Mouse (Mus musculus) forebrain, embryonic 16.5 days (tissue): ENCODE measurements at regions not wholly inside any gene's neighbourhood (a gene's known extent, or its start where the extent isn't known, plus 50 kb on each side); places are given as distances from the start of the nearest gene placed in this dataset.

Experiments
- ATAC-seq: fragments of 200-750 bp; cut with Nextera tagmentation; 2 replicates; pipeline ENCODE4 v1.8.0; 2017; ENCODE audit warnings: mild to moderate bottlenecking, moderate library complexity
- H3K27ac ChIP-seq: fragments of 300-500 bp; sonication (generic); 2 replicates; pipeline ENCODE4 v1.5.1; 2014; ENCODE audit warnings: low read length, control low read depth
- H3K27me3 ChIP-seq: fragments of 300-500 bp; sonication (generic); replicated peaks from 2 replicates; pipeline ENCODE4 v1.6.1; 2014; ENCODE audit warnings: low read length; ENCODE audit not compliant: control insufficient read depth, insufficient read depth
- H3K36me3 ChIP-seq: fragments of 300-500 bp; sonication (generic); 2 replicates; pipeline ENCODE4 v1.6.1; 2014; ENCODE audit not compliant: control insufficient read depth, insufficient read depth
- H3K4me1 ChIP-seq: fragments of 300-500 bp; sonication (generic); replicated peaks from 2 replicates; pipeline ENCODE4 v1.6.1; 2014; ENCODE audit warnings: low read length; ENCODE audit not compliant: control insufficient read depth, insufficient read depth
- H3K4me2 ChIP-seq: fragments of 300-500 bp; sonication (generic); 2 replicates; pipeline ENCODE4 v1.6.1; 2014; ENCODE audit warnings: mild to moderate bottlenecking, low read length, control low read depth
- H3K4me3 ChIP-seq: fragments of 300-500 bp; sonication (generic); replicated peaks from 2 replicates; pipeline ENCODE4 v1.5.1; 2014; ENCODE audit warnings: mild to moderate bottlenecking, low read length, control low read depth
- H3K9ac ChIP-seq: fragments of 300-500 bp; sonication (generic); replicated peaks from 2 replicates; pipeline ENCODE4 v1.6.1; 2014; ENCODE audit warnings: low read depth, low read length, control low read depth
- H3K9me3 ChIP-seq: fragments of 300-500 bp; sonication (generic); 2 replicates; pipeline ENCODE4 v1.6.1; 2016; ENCODE audit warnings: low read length; ENCODE audit not compliant: control insufficient read depth
- WGBS: fragments of 180-500 bp; shearing (Covaris S2); extraction: QIAGEN DNeasy Blood & Tissue Kit; methylation state at CpG from one replicate; pipeline ENCODE4 v1.1.7; 2014; 5-methylcytosine and 5-hydroxymethylcytosine counted together

DNA sequence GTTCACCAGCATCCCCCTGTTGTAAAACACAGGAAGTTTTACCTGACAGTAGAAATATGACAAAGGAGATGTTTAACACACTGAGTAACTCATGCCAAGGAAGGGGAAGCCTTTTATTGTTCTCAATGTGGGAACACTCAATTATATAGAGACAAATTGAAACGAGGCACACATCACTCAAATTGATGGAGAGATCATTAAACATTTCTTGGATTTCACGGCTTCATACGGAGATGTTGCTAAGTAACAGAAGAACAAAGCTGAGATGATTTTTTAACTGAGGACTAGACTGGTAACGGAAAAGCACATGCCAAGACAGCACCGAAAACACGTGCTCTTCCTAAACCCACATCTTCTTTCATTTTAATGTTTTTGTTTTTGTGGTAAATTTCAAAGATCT lies 437.0 kb upstream of the Intu start:
- Histone ChIP-seq H3K27ac (no peak overlapping the region), H3K4me2 (no peak overlapping the region), H3K36me3 (no peaks in the 10 kb centered on the region), H3K27me3 (no peaks in the 10 kb centered on the region), H3K9me3 (no peaks in the 10 kb centered on the region; the same call in 1 of the 2 replicates), H3K4me3 (no peak overlapping the region), H3K9ac (no peak overlapping the region), H3K4me1 (peaks cover 5% of the 10 kb centered on the region)
- ATAC-seq: peak; percentile 78
- WGBS: 27% methylated on average over 6 of the region's 6 CpGs

- Histone ChIP-seq H3K4me1 (peaks cover 5% of the 10 kb centered on the region), H3K27ac (no peak overlapping the region), H3K4me2 (no peak overlapping the region), H3K27me3 (no peaks in the 10 kb centered on the region), H3K9me3 (no peaks in the 10 kb centered on the region; the same call in 1 of the 2 replicates), H3K4me3 (no peak overlapping the region), H3K9ac (no peak overlapping the region), H3K36me3 (no peaks in the 10 kb centered on the region)
- ATAC-seq: no peak
These were observed 436.4 kb upstream of the Intu start for GRCm38 (mm10) chr3:40094701-40095100.

DNA sequence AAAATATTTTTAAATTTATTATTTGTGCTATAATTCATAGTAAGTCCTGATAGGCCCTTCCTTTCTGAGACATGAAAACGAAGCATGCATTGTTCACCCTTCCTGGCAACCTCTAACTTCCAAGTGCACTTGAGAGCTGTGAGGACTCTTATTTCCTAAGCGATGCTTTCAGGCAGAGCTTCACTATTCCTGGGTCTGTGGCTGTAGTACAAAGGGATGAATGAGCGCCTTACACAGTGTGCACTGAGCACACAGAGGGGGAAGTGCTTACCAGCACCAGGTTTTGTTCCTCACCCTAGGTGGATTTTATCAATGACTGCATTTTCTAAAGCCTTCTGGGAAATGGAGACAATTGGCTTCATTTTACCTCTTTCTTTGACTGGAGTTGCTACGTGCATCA lies 428.4 kb upstream of the Intu start:
- Histone ChIP-seq H3K27ac (no peak overlapping the region), H3K4me1 (peaks cover 5% of the 10 kb centered on the region; the same call in 1 of the 2 replicates), H3K9ac (no peak overlapping the region), H3K4me2 (no peak overlapping the region), H3K27me3 (no peaks in the 10 kb centered on the region), H3K4me3 (no peak overlapping the region), H3K9me3 (no peaks in the 10 kb centered on the region; the same call in 1 of the 2 replicates), H3K36me3 (no peaks in the 10 kb centered on the region)
- WGBS: 6% methylated on average over 4 of the region's 4 CpGs
- ATAC-seq: peak; percentile 95

DNA sequence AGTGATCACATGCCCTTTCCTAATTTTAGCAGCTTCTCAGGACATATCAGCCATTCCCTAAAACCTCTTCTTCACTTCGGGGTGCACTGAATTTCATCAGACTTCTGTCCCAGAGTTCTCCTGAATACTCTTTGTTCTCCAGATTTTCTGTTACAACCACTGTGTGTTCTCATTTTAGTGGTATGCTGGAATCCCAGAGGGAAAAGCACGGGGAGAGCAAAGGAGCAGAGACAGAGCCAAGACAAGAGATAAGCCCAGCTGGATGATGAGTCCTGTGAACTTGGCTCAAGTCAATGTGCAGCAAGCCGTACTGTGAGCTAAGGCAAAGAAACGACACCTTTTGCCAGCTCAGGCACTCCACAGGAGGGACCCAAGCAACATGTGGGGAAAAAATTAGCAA lies 416.3 kb upstream of the Intu start:
- Histone ChIP-seq H3K9me3 (no peaks in the 10 kb centered on the region), H3K27ac (no peak overlapping the region), H3K4me3 (no peak overlapping the region), H3K4me2 (no peak overlapping the region), H3K4me1 (peaks cover 4% of the 10 kb centered on the region), H3K36me3 (no peaks in the 10 kb centered on the region), H3K9ac (no peak overlapping the region), H3K27me3 (no peaks in the 10 kb centered on the region)
- no peak for ATAC-seq
- WGBS: 32% methylated on average over 4 of the region's 4 CpGs

- H3K36me3 ChIP-seq: no peaks in the 10 kb centered on the region
- no peak overlapping the region for H3K27ac ChIP-seq
- H3K4me2 ChIP-seq: no peak overlapping the region
- no peaks in the 10 kb centered on the region for H3K9me3 ChIP-seq
- H3K4me1 ChIP-seq: peaks cover 10% of the 10 kb centered on the region
- no peak overlapping the region for H3K9ac ChIP-seq
- no peak overlapping the region for H3K4me3 ChIP-seq
- H3K27me3 ChIP-seq: no peaks in the 10 kb centered on the region
- ATAC-seq: no peak
- 69% methylated on average over 3 of the region's 3 CpGs for WGBS
These were observed 412.5 kb upstream of the Intu start for GRCm38 (mm10) chr3:40118551-40118950.

DNA sequence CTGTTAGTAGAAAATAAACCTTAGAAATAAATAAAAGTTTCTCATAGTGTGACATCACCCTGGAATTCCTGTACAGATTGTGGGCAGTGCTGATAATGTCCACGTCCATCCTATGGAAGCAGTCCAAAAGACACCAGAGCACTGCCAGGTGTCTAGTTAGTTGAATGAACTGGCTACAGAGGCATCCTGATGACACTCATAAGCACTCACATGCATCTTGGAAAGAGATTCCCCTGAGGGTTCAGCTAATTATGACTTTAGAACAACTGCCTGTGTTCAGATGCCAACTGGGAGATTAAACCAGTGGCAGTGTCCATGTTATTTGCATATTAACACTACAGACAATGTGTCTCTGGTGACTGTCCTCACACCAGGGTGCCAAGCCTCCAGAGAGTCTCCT lies 411.6 kb upstream of the Intu start:
- Histone ChIP-seq H3K4me2 (no peak overlapping the region), H3K27me3 (no peaks in the 10 kb centered on the region), H3K27ac (no peak overlapping the region), H3K9ac (no peak overlapping the region), H3K4me1 (peaks cover 10% of the 10 kb centered on the region), H3K36me3 (no peaks in the 10 kb centered on the region), H3K4me3 (no peak overlapping the region), H3K9me3 (no peaks in the 10 kb centered on the region)
- no peak for ATAC-seq
- WGBS: 21% methylated on average over 1 of the region's 1 CpGs

- Histone ChIP-seq H3K4me2 (no peak overlapping the region), H3K27ac (no peak overlapping the region), H3K9ac (no peak overlapping the region), H3K27me3 (no peaks in the 10 kb centered on the region), H3K9me3 (no peaks in the 10 kb centered on the region), H3K4me1 (peaks cover 10% of the 10 kb centered on the region), H3K36me3 (no peaks in the 10 kb centered on the region), H3K4me3 (no peak overlapping the region)
- WGBS: 15% methylated on average over 4 of the region's 4 CpGs
- ATAC-seq: peak; percentile 92
These were observed 410.7 kb upstream of the Intu start for GRCm38 (mm10) chr3:40120298-40120875.

DNA sequence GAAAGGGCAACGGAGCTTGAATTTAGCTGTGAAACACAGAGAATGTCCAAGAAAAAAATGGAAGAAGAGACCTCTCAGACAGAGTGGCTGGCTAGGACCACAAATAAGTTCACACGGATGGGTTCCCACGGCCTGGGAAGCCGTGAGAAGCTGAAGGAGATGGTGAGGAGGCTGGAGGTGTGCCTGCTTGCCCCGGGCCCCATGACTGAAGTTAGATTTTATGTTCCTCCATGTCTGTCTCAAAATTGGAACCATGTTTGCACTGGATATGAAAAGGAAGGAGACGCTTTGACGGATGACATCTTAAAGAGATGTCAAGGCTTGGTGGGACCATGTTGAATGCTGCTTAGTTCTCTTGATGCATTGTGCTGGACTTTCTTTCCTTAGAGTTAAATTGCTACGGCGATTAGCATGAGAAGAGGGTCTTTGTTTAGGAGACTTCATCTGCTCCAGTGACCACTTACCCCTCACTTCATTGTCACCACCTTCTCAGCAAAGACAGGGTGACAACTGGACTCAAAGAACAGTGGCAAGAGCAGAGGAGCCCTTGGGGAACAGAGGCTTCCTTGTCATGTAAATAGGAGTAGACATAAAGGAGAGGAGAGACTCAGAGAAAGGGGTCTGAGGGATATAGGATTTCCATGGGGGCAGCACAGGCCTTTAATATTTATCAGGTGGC lies 407.4 kb upstream of the Intu start:
- Histone ChIP-seq H3K9me3 (no peaks in the 10 kb centered on the region), H3K27ac (no peak overlapping the region), H3K9ac (no peak overlapping the region), H3K4me2 (no peak overlapping the region), H3K4me3 (no peak overlapping the region), H3K4me1 (peaks cover 10% of the 10 kb centered on the region), H3K27me3 (no peaks in the 10 kb centered on the region), H3K36me3 (no peaks in the 10 kb centered on the region)
- no peak for ATAC-seq
- WGBS: 52% methylated on average over 9 of the region's 9 CpGs

DNA sequence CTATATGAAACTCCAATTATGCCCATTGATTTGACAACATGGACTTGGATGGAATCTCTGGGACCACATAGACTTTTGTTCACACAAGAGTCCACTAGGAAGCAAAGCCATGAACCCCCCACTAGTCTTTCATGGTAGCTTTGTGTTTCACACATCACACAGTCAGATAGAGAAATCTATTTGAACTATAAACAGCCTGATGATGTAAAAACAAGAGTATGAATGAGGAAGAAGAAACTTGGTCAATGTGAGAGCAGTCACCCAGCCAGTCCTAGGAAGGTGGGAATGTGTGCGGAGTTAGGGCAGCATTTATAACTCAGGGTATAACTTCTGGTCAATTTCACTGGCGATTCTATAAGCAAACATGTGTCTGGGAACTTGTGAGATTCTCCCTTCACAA lies 404.2 kb upstream of the Intu start:
- H3K9me3 ChIP-seq: no peaks in the 10 kb centered on the region
- no peak for ATAC-seq
- H3K4me3 ChIP-seq: no peak overlapping the region
- H3K27me3 ChIP-seq: no peaks in the 10 kb centered on the region
- H3K4me1 ChIP-seq: no peaks in the 10 kb centered on the region
- H3K4me2 ChIP-seq: no peak overlapping the region
- no peak overlapping the region for H3K9ac ChIP-seq
- no peak overlapping the region for H3K27ac ChIP-seq
- H3K36me3 ChIP-seq: no peaks in the 10 kb centered on the region
- 97% methylated on average over 2 of the region's 2 CpGs for WGBS
